Mouse (Mus musculus): ENCODE measurements around the gene Mterf2. TPM values are rescaled to one million over a fixed set of nuclear protein-coding genes. Genes with fewer than 3 reads are reported as not detected.

Mterf2 gene
- total RNA-seq, 2 experiments from 2014 or later, result 11.4 to 15.0 TPM

Other genes with a start within 250 kb of the Mterf2 start
- 10 to 100 TPM; 44.8 to 46.4 TPM for gene Ric8b, start 210.4 kb downstream of the Mterf2 start, total RNA-seq (2021)
- gene Fhl4, start 25.5 kb downstream of the Mterf2 start, total RNA-seq (2021), result under 1 TPM; 0.16 to 0.24 TPM
- 10 to 100 TPM in 1 of 2 experiments, 1 to 10 TPM in 1; 8.7 to 11.8 TPM for gene Tmem263, start 25.4 kb downstream of the Mterf2 start, total RNA-seq (2021)
- gene Cry1, start 57.0 kb upstream of the Mterf2 start, total RNA-seq (2021), result 10 to 100 TPM; 10.8 to 16.1 TPM